Mouse (Mus musculus): ENCODE measurements at regions not wholly inside any gene's neighbourhood (a gene's known extent, or its start where the extent isn't known, plus 50 kb on each side); places are given as distances from the start of the nearest gene placed in this dataset.

DNA sequence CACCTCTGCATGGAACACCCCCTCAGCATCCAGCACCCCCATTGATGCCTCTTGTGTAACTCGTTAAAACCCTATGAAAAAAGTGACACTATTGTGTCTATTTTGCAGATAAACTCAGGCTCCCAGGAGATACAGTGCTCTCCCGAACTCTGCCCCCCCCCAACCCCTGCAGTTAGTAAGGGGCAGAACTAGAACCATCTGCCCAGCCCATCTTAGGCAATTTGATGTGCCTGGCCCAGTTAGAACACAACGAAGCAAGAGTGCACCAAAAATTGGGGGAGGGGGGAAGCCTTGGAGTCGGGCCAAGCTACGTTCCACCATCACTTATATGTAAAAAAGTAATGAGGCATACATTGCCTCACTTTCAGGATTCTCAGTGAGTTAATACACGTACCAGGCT lies 143.3 kb upstream of the Pkdcc start:
- Histone ChIP-seq H3K27ac (ENCODE audit: insufficient read depth, low read length) (no peak overlapping the region), H3K36me3 (ENCODE audit: control insufficient read depth, insufficient read depth, low read length) (no peaks in the 10 kb centered on the region), H3K27me3 (ENCODE audit: control insufficient read depth, insufficient read depth, low read length) (no peaks in the 10 kb centered on the region), H3K4me3 (ENCODE audit: extremely low read depth, insufficient read depth, insufficient read length) (no peak overlapping the region), H3K4me1 (ENCODE audit: control insufficient read depth, insufficient read depth, insufficient read length) (no peaks in the 10 kb centered on the region)
- 87% methylated on average over 6 of the region's 6 CpGs for WGBS
- TF ChIP-seq CTCF (IDR thresholded peaks at IDR 0.05; ENCODE audit: extremely low read depth, insufficient read depth, insufficient read length, insufficient replicate concordance) (no peak), POLR2A (IDR thresholded peaks at IDR 0.05; ENCODE audit: low read depth, low read length) (no peak)
- no peak for DNase-seq (ENCODE audit: low read depth in 1 of 2, low spot score in 2 of 2)

DNA sequence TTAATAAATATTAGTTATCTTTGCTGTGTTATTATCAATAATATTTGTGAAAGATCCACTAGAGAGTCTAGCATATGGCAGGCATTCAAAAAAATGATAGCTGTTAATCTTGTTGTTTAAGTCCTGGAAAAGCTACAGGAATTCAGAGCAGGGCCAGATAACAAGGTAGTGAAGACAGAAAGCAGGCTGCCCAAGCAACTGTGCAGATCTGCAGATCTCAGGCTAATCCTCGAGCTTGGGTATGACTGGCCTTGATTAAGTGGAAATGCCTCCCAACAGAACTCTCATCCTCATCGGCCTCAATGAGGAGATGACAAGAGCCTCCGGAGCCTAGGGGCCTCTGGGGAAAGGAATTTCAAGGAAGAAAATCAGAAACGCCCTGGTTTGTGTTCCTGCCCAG lies 142.9 kb upstream of the Pkdcc start:
- TF ChIP-seq POLR2A (IDR thresholded peaks at IDR 0.05; ENCODE audit: low read depth, low read length), result no peak
- TF ChIP-seq CTCF (IDR thresholded peaks at IDR 0.05; ENCODE audit: extremely low read depth, insufficient read depth, insufficient read length, insufficient replicate concordance), result no peak
- Histone ChIP-seq H3K27me3 (ENCODE audit: control insufficient read depth, insufficient read depth, low read length) (no peaks in the 10 kb centered on the region), H3K36me3 (ENCODE audit: control insufficient read depth, insufficient read depth, low read length) (no peaks in the 10 kb centered on the region), H3K27ac (ENCODE audit: insufficient read depth, low read length) (no peak overlapping the region), H3K4me3 (ENCODE audit: extremely low read depth, insufficient read depth, insufficient read length) (no peak overlapping the region), H3K4me1 (ENCODE audit: control insufficient read depth, insufficient read depth, insufficient read length) (no peaks in the 10 kb centered on the region)
- no peak for DNase-seq (ENCODE audit: low read depth in 1 of 2, low spot score in 2 of 2)
- 86% methylated on average over 4 of the region's 4 CpGs for WGBS

DNA sequence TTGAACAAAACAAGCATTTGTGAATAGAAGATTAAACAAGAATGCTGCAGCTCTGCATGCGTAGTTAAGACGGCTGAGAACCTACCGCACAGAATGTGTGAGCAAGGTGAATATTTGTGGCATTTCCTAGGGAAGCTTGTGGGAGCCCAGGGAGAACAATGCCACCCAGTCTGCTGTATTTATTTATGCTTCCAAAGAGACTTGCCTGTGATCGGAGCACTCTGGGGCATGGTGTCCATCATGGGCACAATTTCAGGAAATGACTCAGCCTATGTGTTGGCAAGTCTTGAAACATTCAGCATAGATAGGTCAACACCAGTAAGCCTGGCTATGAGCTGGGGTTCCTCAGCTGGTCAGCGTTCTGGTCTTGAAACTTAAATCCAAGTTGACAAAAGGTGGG lies 140.2 kb upstream of the Pkdcc start:
- Histone ChIP-seq H3K27me3 (ENCODE audit: control insufficient read depth, insufficient read depth, low read length) (no peaks in the 10 kb centered on the region), H3K4me1 (ENCODE audit: control insufficient read depth, insufficient read depth, insufficient read length) (no peaks in the 10 kb centered on the region), H3K36me3 (ENCODE audit: control insufficient read depth, insufficient read depth, low read length) (no peaks in the 10 kb centered on the region), H3K27ac (ENCODE audit: insufficient read depth, low read length) (no peak overlapping the region), H3K4me3 (ENCODE audit: extremely low read depth, insufficient read depth, insufficient read length) (no peak overlapping the region)
- TF ChIP-seq POLR2A (IDR thresholded peaks at IDR 0.05; ENCODE audit: low read depth, low read length), result no peak
- TF ChIP-seq CTCF (IDR thresholded peaks at IDR 0.05; ENCODE audit: extremely low read depth, insufficient read depth, insufficient read length, insufficient replicate concordance), result no peak
- DNase-seq (ENCODE audit: low read depth in 1 of 2, low spot score in 2 of 2), result no peak
- WGBS, result 68% methylated on average over 5 of the region's 5 CpGs

DNA sequence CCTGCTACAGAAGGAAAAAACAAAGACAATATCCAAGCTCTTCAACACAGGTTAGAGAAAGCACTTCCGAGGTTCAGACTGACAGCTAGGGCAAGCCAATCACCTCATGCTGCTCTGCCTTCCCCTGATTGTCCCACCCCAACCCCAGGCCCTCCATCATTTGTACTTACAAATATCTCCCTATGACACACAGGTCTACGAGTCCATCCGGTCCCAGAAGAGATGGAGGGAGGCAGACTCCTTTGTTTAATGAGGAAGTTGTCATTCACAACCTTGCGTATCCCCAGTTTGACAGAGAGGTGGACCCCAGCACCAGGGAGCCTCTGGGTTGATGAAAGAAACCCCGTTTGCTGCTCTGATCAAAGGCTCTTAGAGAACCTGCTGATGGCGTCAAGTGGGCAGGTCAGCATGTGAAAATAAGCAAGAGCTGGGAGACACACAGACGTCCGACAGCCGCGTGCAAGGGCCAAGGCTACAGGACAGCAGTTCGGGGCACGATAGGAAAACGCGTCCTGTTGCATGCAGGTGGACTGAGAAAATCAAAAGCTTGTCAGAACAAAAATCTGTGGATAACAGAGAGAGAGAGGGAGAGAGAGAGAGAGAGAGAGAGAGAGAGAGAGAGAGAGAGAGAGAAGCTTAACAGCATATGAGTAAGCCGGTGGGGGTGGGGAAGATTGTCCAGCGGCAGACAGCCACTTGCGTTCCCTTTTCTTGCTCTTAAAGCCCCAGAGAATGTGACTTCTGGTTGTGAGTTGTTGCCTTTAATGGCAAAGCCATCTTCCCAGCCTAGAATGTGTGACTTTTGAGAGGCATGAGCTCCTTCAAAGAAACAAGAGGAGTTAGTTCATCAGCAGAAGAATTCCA lies 137.1 kb upstream of the Pkdcc start:
- Histone ChIP-seq H3K4me1 (ENCODE audit: control insufficient read depth, insufficient read depth, insufficient read length) (0 out of 2 replicates have a peak, but pooled peaks cover 3% of the 10 kb centered on the region), H3K27ac (ENCODE audit: insufficient read depth, low read length) (no peak overlapping the region), H3K4me3 (ENCODE audit: extremely low read depth, insufficient read depth, insufficient read length) (no peak overlapping the region), H3K27me3 (ENCODE audit: control insufficient read depth, insufficient read depth, low read length) (no peaks in the 10 kb centered on the region), H3K36me3 (ENCODE audit: control insufficient read depth, insufficient read depth, low read length) (no peaks in the 10 kb centered on the region)
- no peak for DNase-seq (ENCODE audit: low read depth in 1 of 2, low spot score in 2 of 2)
- WGBS, result 54% methylated on average over 17 of the region's 17 CpGs
- TF ChIP-seq CTCF (IDR thresholded peaks at IDR 0.05; ENCODE audit: extremely low read depth, insufficient read depth, insufficient read length, insufficient replicate concordance) (no peak), POLR2A (IDR thresholded peaks at IDR 0.05; ENCODE audit: low read depth, low read length) (no peak)

DNA sequence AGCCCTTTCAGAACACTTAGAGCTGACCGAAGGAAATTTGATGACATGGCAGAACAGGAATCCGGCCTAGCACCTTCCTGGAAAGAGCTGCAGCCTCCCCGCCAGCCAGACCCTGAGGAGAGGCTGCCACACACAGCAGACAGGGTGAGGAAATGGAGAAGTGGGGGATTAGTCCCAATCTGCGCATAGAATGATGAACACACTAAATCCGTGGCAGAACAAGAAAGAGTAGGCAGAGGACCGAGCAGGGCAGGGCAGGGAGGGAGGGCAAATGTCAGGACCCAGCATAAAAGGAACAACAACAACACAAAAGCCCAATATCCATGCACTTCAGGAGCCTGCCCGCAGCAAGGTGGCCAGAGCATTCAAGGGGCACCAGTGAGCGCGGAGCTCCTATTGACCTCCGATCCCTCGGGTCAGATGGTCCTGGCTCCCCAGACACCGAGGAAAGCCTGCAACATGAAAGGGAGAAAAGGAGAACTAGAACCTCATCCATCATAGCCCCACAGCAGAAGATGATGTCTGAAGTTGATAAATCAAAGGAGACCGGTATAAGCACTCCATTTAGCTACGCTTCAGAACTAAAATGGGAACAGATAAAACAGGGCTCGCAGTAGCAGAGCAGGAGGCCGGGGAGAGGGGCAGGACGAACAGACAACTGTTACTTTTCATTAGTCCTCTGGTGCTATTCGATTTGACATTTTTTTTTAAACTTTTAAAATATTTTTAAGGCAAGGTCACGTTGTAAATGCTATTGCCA lies 136.3 kb upstream of the Pkdcc start:
- H3K4me3 ChIP-seq (ENCODE audit: extremely low read depth, insufficient read depth, insufficient read length), result no peak overlapping the region
- 22% methylated on average over 19 of the region's 19 CpGs for WGBS
- TF ChIP-seq CTCF (IDR thresholded peaks at IDR 0.05; ENCODE audit: extremely low read depth, insufficient read depth, insufficient read length, insufficient replicate concordance) (no peak), POLR2A (IDR thresholded peaks at IDR 0.05; ENCODE audit: low read depth, low read length) (no peak)
- 0 out of 2 replicates have a peak, but pooled peaks cover 3% of the 10 kb centered on the region for H3K4me1 ChIP-seq (ENCODE audit: control insufficient read depth, insufficient read depth, insufficient read length)
- H3K27me3 ChIP-seq (ENCODE audit: control insufficient read depth, insufficient read depth, low read length), result no peaks in the 10 kb centered on the region
- H3K36me3 ChIP-seq (ENCODE audit: control insufficient read depth, insufficient read depth, low read length), result no peaks in the 10 kb centered on the region
- no peak for DNase-seq (ENCODE audit: low read depth in 1 of 2, low spot score in 2 of 2)
- H3K27ac ChIP-seq (ENCODE audit: insufficient read depth, low read length), result no peak overlapping the region

DNA sequence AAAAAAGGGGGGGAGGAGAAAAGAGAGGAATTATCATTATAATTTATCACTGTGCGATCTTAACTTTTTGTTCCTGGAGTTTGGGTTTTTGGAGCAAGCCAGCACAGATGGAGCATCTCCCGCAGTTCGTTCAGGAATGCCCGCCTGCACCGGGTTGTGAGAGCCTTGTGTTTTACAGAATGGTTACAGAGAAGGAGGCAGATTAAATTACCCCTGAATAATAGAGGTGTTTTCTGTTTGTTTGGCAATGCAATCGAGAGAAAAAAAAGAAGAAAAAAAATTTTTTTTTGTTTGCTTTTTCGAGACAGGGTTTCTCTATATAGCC lies 135.8 kb upstream of the Pkdcc start:
- no peak for DNase-seq (ENCODE audit: low read depth in 1 of 2, low spot score in 2 of 2)
- TF ChIP-seq CTCF (IDR thresholded peaks at IDR 0.05; ENCODE audit: extremely low read depth, insufficient read depth, insufficient read length, insufficient replicate concordance) (no peak), POLR2A (IDR thresholded peaks at IDR 0.05; ENCODE audit: low read depth, low read length) (no peak)
- WGBS, result 86% methylated on average over 7 of the region's 7 CpGs
- Histone ChIP-seq H3K4me3 (ENCODE audit: extremely low read depth, insufficient read depth, insufficient read length) (no peak overlapping the region), H3K27me3 (ENCODE audit: control insufficient read depth, insufficient read depth, low read length) (no peaks in the 10 kb centered on the region), H3K4me1 (ENCODE audit: control insufficient read depth, insufficient read depth, insufficient read length) (0 out of 2 replicates have a peak, but pooled peaks cover 3% of the 10 kb centered on the region), H3K27ac (ENCODE audit: insufficient read depth, low read length) (no peak overlapping the region), H3K36me3 (ENCODE audit: control insufficient read depth, insufficient read depth, low read length) (no peaks in the 10 kb centered on the region)

Measured in spleen, adult 2 months (tissue).